Mouse (Mus musculus): ENCODE data around the gene Il4i1.

- TF ChIP-seq CTCF (IDR thresholded peaks at IDR 0.05; ENCODE audit: low read depth) = no peak
- no peak for TF ChIP-seq EP300 (optimal IDR thresholded peaks at IDR 0.05)
Measured at GRCm38 (mm10) chr7:44877833-44878232, 61.6 kb downstream of the Il4i1 start.
